Mouse (Mus musculus) thymus, postnatal 4 days (tissue): ENCODE data around the gene Enc1.

Experiments used
- DNase-seq: peaks from one replicate; pipeline ENCODE4 v3.0.0; 2021

Enc1 gene

DNA sequence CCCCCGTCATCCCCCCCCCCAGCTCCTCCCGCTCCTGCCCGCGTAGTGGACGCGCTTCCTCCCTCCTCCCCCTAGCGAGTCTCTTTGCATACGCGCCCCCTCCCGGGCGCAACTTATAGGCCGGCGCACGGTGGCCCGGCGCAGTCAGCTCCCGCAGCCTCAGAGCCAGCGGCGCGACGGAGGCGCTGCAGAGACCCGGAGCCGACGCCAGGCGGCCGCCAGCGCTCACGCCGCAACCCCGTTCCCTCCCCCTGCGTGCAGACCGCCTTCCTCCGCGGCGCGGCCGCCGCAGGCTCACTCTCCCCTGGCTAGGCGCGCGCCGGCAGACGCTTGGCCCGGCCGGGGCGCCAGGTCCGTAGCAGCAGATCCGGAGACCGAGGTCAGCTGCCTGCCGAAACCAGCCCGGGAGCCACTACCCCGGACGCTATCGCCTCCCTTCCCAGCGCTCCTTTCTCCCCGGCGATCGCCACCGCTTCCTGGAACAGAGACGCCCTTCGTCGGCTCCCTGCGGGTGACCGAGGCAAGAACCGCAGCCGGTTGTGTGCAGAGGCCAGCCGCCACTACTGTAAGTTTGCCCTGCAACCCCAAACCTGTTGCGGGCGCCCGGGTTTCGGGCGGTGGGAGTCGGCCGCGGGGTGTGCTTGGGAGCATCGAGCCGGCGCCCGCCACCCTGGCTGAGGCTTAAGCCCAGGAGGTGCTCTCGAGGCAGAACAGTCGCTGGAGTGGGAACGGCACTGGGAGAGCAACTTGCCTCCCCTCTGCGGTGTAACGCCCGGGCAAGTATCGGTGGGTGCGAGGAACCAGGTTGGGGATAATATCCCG is at the start of gene Enc1:
Gene Enc1 (plus strand): TSS at position 141 of the 822 bp plus-strand sequence.
- DNase-seq = peak; percentile 95

DNA sequence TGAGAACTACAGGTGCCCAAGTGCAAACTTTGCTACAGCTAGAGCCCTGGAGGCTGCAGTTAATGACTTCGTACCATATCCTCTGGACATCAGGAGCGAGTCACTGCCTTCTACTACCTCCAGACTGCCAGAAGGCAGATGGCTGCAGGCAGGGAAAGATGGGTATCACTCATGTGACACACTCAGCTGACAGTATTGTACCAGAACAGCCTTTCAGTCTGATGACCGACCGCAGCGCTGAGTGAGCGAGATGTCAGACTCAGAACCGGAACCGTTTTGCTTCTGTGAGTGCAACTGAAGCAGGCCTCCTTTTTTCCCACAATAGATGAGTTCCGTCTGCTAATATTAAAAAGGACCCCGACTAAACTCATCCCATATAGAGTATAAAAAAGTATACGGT is 48.3 kb upstream of the Enc1 start:
- no peak for DNase-seq

DNA sequence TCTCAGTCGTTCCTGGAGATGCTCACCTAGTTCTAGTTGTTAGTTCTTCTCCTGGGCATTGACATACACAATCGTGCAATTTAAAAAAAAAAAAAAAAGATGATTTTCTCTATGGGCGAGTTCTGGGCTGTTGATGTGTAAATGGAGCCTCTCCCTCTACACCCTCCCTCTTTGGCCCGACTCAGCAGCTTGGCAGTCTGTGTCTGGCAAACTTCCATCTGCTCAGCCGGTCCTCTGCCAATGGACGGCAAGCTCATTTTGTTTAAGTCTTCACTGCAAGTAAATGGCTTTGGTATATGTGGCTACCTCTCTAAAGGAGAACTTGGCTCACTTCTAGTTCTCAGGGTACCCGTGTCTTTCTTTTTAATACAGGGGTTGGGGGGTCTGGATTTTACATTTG is 47.5 kb upstream of the Enc1 start:
- DNase-seq = no peak

DNA sequence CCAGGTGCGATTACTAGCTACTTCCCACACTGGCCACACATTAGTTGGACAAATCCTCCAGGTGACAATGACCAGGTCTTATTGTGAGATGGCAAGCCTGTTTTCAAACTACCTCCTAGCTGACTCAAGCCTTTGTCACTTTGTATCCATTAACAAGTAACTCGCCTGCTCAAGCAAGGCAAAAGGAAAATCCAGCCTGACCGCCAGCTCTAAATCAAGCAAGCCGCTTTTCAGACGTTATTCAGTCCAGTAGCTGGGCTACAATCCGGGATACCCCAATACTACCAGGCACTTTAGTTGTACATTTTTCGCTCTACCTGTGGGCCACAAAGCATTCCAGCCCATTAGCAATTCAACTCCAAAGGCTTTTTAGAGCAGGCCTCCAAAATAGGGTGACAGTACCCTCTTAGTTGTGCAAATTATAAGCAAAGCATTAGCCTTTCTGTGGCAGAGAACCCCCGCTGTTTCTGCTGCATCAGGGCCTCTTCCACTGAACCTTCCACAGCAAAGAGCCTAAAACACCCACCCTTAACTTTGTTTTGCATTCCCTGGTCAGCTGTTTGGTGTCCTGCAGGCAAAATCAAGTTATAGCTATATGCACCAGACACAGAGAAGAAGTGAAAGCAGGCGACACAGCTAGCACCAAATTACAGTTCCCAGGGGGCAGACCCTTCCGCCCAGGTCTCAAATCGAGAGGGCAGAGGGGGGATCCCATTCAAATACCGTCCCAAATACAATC is 44.5 kb upstream of the Enc1 start:
- no peak for DNase-seq

DNA sequence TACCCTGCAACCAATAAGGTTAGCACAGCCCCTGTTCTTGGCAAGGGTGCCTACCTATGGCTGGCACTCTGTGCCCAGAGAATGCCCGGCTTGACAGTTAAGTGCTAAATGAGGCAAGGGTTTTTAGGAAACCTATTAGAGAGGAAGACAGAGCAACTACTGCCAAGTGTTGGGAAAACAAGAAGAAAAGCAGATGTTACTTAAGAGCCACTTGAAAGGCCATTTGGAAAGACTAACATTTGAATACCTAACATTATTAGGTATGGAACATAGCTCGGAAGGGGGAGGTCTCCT is 44.0 kb upstream of the Enc1 start:
- DNase-seq = no peak

DNA sequence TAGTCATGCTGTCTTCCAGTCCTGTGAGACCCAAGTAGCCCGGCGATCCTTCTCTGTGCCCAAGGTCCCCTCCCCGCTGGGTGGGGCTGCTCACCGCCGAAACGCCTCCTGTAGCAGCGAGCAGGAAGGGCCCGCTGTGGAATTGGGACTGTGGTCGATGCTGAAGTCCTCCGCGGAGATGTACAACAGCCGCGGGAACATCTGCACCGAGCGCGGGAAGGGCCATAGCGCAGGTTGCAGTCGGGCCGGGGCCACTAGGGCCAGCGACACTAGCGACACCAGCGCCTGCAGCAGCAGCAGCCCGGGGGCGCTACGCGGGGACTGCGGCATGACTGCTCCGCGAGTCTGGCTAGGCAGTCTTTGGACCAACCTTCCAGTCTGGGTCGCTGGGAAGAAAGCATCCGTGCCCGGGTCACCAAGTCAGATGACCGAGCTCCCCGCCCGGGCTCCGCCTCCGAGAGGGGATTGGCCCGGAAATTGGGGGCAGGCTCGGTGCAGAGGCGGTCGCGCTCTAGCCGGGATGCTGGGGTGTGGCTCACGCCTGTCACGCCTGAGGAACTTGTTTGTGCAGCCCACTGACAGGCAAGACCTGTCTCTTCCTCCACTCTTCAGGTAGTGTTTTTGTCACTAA is 42.9 kb upstream of the Enc1 start, which contains the start of gene Hexb:
Gene Hexb (minus strand): TSS at position 426 of the 631 bp plus-strand sequence.
- peak; percentile 91 for DNase-seq

DNA sequence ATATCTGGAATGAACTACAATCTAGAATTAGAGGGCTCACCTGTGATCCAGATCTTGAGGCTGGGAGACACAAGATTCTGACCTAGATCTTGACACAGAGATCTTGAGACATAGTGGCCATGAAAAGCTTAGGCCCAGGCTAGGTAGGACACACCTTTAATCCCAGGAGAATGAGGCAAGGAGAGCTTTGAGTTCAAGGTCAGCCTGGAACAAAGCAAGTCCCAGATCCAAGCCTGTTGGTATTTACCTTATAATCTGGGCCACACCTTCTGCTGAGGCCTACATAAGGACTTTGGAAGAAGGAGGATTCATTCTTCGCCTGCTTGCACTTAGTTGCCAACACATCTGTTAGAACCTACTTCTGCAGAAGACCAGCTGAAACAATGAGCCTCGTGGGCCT is 41.8 kb upstream of the Enc1 start:
- DNase-seq = no peak

DNA sequence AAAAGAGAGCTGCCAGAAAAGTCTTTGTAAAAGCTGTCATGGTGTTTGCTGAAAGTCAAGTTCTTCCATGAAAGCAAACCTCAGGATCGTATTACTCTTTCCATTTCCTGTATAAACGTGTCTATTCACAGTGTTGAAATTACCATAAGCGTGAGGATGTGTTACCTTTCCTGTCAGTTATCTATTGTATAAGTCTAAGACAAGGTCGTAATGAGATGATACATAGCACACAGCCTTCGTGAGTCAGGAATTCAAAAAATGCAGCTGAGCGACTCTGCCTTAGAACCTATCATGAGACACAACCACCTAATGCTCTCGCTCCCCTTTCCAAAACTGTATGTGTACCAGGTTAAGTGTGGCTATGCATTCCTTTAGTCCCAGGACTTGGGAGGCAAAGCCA is 39.8 kb upstream of the Enc1 start:
- no peak for DNase-seq

DNA sequence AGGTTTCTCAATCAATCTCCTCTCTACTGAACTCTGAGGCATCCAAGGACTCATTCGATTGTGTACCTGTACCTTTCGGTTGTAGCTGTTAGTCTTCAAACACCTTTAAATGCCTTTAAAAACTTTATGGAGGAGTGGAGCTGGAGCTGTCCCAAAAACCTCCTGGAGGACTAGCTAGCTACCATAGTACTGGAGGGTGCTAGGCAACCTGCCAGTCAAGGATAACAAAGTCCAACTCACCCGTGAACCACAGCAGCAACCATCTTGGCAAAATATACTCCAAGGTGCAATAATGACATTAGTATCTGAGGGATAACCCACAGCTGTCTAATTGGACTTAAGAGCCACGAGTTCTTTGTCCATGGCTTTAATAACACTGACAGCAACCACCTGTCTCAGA is 39.0 kb upstream of the Enc1 start:
- no peak for DNase-seq

DNA sequence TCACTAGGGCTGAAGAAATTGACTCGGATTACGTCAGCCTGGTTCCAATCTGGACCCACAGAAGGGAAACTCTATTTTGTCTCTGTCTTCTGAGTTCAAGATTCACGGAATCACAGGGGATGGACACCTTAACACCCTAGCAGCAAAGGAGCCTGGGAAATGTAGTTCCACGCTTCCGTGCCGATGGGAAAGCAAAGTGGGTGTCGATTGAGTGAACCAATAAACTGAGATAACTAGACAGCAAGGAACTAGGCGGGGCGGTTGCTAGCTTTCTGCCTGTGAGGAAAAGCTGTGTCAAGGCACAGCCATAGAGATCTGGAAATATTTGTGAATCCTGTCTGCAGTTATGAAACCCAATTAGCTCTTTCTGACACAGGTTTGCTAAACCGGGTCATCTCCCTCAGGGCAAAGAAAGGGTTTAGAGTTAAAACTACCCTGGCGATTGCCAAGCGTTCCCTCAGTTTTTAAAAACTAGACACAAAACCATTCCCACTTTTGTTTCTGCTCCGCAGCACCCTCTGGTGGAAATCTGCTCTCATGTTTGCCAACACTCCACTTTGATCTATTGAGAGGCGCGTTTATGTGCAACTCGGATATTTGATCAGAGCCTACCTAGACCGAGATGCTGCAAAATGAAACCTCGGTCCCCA is 35.7 kb upstream of the Enc1 start:
- DNase-seq = peak; percentile 91

DNA sequence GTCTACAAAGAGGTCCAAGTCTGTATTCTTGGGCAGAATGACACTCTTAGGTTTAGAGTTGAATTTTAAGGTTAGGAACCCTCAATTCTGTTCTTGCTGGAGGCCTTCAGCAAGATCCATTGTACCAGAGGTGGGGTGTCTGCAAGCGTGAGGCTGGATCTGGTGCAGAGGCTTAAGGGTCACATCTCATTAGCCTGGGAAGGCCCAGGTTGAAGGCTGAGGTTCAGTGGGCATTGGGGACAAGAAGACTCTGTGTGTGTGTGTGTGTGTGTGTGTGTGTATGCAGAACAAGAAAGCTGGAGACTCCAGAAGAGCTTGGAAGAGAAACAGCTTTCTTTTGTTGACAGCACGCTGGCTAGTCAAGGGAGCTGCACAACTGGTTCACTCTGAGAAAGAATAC is 34.9 kb upstream of the Enc1 start:
- DNase-seq = no peak

DNA sequence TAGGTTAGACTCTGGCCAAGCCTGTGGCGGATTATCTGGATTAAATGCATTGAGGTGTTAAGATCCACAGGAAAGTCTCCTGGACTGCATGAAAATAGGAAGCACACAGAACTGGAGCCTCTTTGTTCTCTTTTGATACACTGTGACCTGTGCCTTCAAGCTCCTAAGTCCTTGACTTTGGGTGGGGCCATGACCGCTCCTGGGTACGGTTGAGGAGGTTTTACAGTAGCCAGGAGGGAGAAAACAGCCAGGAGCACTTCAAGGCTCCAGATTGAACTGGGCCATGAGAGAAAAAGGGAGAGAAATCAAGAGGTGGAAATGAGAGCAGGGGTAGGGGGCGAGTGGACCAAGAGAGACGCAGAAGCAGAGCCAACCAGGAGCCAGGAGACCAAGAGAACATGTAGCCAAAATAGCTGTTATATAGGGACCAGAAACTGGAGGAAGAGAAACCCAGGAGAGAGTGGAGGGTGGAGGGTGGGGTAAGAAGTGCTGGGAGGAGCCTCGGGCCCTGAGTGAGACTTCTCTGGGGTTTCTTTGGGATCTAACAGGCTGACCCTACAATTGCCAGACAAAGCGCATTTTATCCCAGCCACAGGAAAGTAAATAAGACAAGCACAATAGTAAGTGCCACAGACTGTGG is 33.3 kb upstream of the Enc1 start:
- DNase-seq = no peak

DNA sequence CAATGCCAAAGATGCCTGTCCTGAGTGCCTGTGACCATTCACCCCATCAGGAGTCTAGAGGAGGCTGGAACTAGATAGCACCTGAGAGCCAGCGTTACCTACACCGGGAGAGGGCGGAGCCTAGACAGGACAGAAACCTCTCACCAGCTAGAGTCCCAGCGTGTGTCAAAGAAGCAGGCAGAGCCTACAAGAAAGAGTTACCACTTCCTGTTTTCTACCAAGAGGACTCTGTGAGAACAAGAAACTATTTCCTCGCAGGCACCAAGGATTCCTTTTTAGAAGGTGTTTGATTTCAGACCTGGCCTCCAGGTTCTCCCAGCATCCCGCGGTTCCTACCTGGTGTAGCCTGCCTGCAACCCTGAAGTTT is 32.8 kb upstream of the Enc1 start:
- peak; percentile 80 for DNase-seq

DNA sequence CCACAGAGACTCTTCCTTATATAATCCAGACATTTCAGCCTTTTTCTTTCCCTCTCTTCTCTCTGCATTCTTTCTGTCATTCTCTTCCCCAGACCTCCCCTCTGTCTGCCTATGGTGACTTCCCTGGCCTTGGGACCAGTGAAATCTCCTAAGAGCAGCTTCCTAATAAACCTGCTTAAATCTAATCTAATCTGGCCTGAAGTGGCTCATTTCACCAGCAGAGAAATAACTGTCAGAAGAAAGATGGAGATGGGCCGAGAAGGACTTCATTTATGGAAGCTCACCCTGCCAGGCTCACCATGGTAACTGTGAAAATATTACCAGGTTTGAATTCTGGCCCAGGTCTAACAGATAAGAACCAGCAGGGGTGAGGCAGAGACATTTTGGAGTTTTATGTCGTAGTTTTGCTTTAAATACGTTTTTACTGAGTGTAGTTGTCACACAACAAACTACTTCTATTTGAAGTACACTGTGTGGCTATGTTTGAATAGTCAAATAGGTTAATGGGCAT is 32.4 kb upstream of the Enc1 start:
- no peak for DNase-seq

DNA sequence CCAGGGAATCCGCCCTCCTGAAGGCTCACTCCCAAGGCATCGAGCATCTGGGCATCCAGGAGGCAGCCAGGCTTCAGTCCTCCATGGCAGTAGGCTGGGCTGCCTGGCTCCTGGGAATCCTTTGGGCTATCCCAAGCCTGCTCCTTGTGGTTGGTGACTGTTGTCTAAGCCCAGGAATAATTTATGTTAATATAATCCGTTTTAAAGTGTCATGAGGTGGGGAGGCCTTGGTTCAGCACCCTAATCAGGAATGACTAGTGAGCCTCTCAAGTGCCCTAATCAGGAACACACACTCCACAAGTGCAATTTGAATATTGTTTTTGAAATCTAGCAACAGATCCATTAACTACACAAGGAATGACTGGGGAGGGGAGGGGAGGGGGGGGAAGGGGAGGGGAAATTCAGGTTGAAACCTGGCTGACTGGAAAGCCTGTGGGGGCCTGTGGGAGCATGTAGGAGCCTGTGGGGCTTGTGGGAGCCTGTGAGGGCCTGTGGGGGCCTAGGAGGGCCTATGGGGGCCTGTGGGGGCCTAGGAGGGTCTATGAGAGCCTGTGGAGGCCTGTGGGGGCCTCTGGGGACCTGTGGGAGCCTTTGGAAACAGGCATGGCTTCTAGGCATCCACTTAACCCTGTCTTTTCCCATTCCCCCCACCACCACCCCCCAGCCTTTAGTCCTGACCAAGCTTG is 26.2 kb upstream of the Enc1 start:
- DNase-seq = no peak

DNA sequence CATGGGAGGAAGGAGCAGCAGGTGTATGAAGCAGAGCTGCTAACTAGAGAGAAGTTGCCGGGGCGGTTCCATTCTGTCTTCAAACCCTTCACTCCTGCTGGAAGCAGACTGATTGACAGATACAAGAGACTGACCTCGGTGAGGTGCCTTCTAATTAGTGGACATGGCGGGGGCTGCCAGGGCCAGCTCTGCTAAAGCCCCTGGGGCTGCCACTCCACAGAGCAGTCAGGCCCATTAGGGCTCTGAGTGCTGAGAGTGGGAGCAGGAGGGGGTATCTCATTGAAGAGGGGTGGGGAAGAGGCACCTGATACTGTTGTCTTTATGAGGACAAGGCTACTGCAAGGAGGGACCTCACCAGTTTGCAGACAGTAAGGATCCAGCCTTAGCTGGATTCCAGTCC is 25.3 kb upstream of the Enc1 start:
- no peak for DNase-seq

DNA sequence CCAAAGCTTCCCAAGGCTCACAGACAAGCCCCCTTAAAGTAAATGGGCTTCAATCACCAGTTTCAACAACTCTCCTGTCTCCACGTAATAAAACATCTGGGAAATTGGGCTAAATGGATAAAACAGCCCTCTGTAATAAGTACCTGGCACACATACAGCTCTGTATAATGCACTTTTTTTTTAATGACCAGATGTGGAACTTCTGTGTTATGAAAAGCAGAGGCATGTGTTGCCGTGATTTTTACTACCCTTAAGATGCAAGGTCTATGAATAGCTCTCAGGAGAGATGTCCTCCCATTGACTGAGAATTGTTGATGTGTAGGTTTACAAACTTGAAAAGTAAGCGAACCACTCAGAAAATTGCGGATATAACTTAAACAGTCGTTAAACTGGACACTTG is 24.7 kb upstream of the Enc1 start:
- DNase-seq = no peak

DNA sequence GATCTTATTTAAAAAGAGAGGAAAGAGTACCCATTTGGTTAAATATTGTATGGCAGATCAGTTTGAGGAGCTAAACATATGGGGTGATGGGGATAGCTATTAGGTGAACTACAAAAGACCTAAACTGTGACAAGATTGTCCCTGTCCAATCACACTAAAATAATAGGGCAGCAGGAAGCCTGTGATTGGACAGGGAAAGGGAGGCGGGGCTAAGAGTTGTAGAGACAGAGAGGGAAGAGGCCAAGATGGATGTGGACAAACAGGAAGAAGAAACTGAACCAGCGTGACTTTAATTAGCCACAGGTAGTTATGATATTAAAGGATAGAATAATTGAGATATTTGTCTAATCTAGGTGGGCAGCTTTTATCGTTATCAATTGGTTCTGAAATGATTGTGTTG is 20.9 kb upstream of the Enc1 start:
- DNase-seq = no peak

DNA sequence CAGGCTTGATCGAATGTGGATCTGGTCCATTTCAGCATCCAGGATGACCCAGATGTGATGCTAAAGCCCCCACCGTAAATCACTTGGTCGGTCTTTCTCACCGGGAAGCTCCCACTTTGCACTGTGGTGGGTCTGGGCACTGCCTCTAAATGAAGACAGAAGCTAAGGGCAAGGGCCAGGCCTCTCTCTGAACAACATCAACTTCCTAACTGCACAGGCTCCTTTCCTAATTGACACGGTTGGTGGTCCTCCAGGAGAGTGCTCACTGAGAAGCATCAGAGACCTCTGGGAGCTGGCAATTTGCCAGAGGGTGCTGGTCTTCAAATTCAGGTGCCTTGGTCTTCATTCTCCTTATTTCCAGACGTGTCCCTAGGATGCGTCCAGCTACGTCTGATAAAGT is 17.0 kb upstream of the Enc1 start:
- no peak for DNase-seq

DNA sequence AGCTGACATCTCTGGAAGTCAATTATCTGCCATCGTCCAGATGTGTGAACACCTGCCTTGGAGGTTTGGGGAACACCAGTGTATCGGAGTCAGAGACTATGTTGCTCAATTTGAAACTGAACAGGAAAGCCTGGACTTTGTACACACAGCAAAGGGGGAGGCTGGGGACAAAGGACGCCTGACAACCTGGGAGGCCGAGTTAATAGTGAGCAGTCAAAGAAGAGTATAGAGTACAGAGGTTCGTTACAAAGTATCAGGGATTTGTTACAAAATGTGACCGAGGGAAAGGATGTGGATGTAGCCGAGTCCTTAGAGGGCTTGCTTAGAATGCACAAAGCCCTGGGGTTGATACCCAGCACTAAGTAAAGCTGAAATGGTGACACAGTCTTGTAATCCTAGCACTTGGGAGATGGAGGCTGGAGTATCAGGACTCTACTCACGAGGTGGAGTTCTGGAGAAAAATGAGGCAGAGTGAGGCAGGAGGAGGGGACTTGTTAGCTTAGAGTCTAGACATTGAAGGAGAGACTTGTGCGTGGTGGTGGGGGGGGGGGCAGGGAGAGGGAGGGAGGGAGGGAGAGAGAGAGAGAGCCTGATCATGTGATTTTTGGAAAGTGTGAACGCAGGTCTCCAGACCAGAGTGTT is 16.4 kb upstream of the Enc1 start:
- no peak for DNase-seq

DNA sequence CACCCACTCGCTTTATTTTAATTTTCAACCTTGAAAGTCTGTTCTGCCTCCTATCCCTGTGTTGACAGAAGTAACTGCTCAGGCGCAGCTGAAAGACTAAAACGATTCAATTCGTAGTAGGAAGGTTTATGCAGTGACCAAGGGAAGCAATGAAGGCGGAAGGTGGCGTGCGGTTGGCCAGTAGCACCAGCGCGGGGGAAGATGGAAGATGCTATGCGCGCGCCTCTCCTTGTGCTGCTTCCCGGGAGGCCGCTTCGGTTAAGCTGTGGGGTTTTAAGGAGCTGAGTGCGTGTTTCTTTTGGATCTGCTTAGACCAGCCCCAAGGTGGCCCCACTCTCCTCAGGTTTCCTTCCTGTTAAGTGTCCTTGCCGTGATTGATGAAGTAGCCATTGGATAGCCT is 15.8 kb upstream of the Enc1 start:
- DNase-seq = no peak

DNA sequence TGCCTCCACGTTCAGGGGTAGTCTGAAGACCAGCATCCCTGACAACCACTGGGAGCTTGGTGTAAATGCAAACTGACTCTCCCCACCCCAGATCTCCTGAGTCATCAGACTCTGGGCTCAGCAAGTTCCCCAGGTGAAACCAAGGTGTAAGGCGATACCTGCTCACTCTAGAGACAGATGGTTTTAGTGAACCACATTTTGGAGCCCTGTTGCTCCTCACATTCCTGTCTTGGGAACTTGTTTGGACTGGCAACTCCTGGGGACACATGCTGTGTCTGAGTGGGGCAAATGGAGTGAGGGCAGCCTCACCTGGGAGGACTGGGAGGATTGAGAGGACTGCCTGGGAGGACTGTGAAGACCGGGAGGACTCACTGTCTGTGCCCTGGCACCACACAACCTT is 13.1 kb upstream of the Enc1 start:
- no peak for DNase-seq
